Mouse (Mus musculus): ENCODE measurements around the gene Glyat. TPM values are rescaled to one million over a fixed set of nuclear protein-coding genes. Genes with fewer than 3 reads are reported as not detected.

The Glyat gene
- polyA plus RNA-seq (2021): 0.64 TPM

GRCm38 (mm10) chr19:12633176-12633575 is at the start of gene Glyat:
TSS of gene Glyat (plus strand) at chr19:12633308.
- CTCF ChIA-PET: no interaction called here
- ATAC-seq: no peak
- POLR2A ChIA-PET: interaction anchor here (0.5 kb wide), 1 partner anchor 834 kb away, joined by 3 read pairs; no protein-coding TSS in a partner anchor
- in situ Hi-C loops (cut with MboI; ENCODE audit: low pct_unique_long_range_greater_than_20kb): no loop called here
- peaks cover 3% of the 10 kb centered on the region for H3K27me3 ChIP-seq
- DNase-seq (ENCODE audit: low read depth, low spot score): peak; percentile 2
- TF ChIP-seq CTCF (IDR thresholded peaks at IDR 0.05): no peak

GRCm38 (mm10) chr19:12585310-12585709 is 47.8 kb upstream of the Glyat start:
- ChIA-PET POLR2A (no interaction called here), CTCF (no interaction called here)
- ATAC-seq (peak; percentile 17), DNase-seq (ENCODE audit: low read depth, low spot score) (no peak)
- in situ Hi-C loops (cut with MboI; ENCODE audit: low pct_unique_long_range_greater_than_20kb): loop anchor here (10.0 kb wide), 1 partner anchor 451 kb away; no protein-coding TSS in a partner anchor
- no peaks in the 10 kb centered on the region for H3K27me3 ChIP-seq
- TF ChIP-seq CTCF (IDR thresholded peaks at IDR 0.05): no peak

GRCm38 (mm10) chr19:12591908-12592307 is 41.2 kb upstream of the Glyat start:
- H3K27me3 ChIP-seq: peaks cover 7% of the 10 kb centered on the region
- TF ChIP-seq CTCF (IDR thresholded peaks at IDR 0.05): peak; percentile 84
- CTCF ChIA-PET: interaction anchor here (0.6 to 2.5 kb wide), 8 partner anchors 66 to 238 kb away, joined by 3 to 11 read pairs (median 3); no protein-coding TSS in a partner anchor
- DNase-seq (ENCODE audit: low read depth, low spot score) (no peak), ATAC-seq (peak; percentile 33)
- in situ Hi-C loops (cut with MboI; ENCODE audit: low pct_unique_long_range_greater_than_20kb): loop anchor here (5.0 kb wide), 3 partner anchors 75 to 210 kb away; no protein-coding TSS in a partner anchor
- POLR2A ChIA-PET: no interaction called here

- CTCF ChIA-PET: interaction anchor here (0.8 to 4.0 kb wide), 10 partner anchors 9 to 229 kb away, joined by 3 to 30 read pairs (median 4); partner anchors contain the start of genes Dtx4, Lpxn and Zfp91
- DNase-seq (ENCODE audit: low read depth, low spot score) (no peak), ATAC-seq (no peak)
- POLR2A ChIA-PET: interaction anchor here (0.9 to 2.9 kb wide), 7 partner anchors 54 to 225 kb away, joined by 3 to 32 read pairs (median 3); partner anchors contain the start of genes Lpxn and Zfp91
- no peak for TF ChIP-seq CTCF (IDR thresholded peaks at IDR 0.05)
- peaks cover 7% of the 10 kb centered on the region for H3K27me3 ChIP-seq
- in situ Hi-C loops (cut with MboI; ENCODE audit: low pct_unique_long_range_greater_than_20kb): no loop called here
These were observed 38.0 kb upstream of the Glyat start for GRCm38 (mm10) chr19:12595135-12595529.

- peaks cover 7% of the 10 kb centered on the region for H3K27me3 ChIP-seq
- in situ Hi-C loops (cut with MboI; ENCODE audit: low pct_unique_long_range_greater_than_20kb): no loop called here
- POLR2A ChIA-PET: interaction anchor here (0.9 to 2.9 kb wide), 9 partner anchors 55 to 225 kb away, joined by 3 to 32 read pairs (median 3); partner anchors contain the start of genes Lpxn and Zfp91
- peak; percentile 95 for ATAC-seq
- peak; percentile 90 for TF ChIP-seq CTCF (IDR thresholded peaks at IDR 0.05)
- CTCF ChIA-PET: interaction anchor here (0.8 to 4.0 kb wide), 16 partner anchors 9 to 228 kb away, joined by 3 to 30 read pairs (median 4); partner anchors contain the start of genes Dtx4, Lpxn and Zfp91
- DNase-seq (ENCODE audit: low read depth, low spot score): peak; percentile 60
These were observed 37.4 kb upstream of the Glyat start for GRCm38 (mm10) chr19:12595530-12596289.

- no peak for TF ChIP-seq CTCF (IDR thresholded peaks at IDR 0.05)
- CTCF ChIA-PET: interaction anchor here (0.8 to 4.0 kb wide), 17 partner anchors 10 to 228 kb away, joined by 3 to 30 read pairs (median 4); partner anchors contain the start of genes Cntf, Dtx4 and Keg1
- H3K27me3 ChIP-seq: peaks cover 7% of the 10 kb centered on the region
- peak; percentile 20 for ATAC-seq
- DNase-seq (ENCODE audit: low read depth, low spot score): no peak
- POLR2A ChIA-PET: interaction anchor here (0.9 to 2.9 kb wide), 8 partner anchors 55 to 221 kb away, joined by 3 to 32 read pairs (median 4); partner anchors contain the start of genes Lpxn and Zfp91
- in situ Hi-C loops (cut with MboI; ENCODE audit: low pct_unique_long_range_greater_than_20kb): no loop called here
These were observed 36.6 kb upstream of the Glyat start for GRCm38 (mm10) chr19:12596290-12597072.

GRCm38 (mm10) chr19:12597073-12597405 is 36.1 kb upstream of the Glyat start:
- ATAC-seq (peak; percentile 32), DNase-seq (ENCODE audit: low read depth, low spot score) (no peak)
- POLR2A ChIA-PET: interaction anchor here (1.1 to 2.9 kb wide), 3 partner anchors 163 to 199 kb away, joined by 4 to 32 read pairs (median 4); partner anchors contain the start of genes Lpxn and Zfp91

GRCm38 (mm10) chr19:12598674-12599073 is 34.4 kb upstream of the Glyat start:
- ChIA-PET POLR2A (interaction anchor here (1.0 kb wide), 1 partner anchor 197 kb away, joined by 3 read pairs; the partner anchor contains the start of genes Lpxn and Zfp91), CTCF (interaction anchor here (0.6 to 1.7 kb wide), 5 partner anchors 20 to 197 kb away, joined by 3 to 5 read pairs (median 3); partner anchors contain the start of genes Lpxn and Zfp91)
- no peaks in the 10 kb centered on the region for H3K27me3 ChIP-seq
- ATAC-seq (no peak), DNase-seq (ENCODE audit: low read depth, low spot score) (no peak)
- TF ChIP-seq CTCF (IDR thresholded peaks at IDR 0.05): no peak
- in situ Hi-C loops (cut with MboI; ENCODE audit: low pct_unique_long_range_greater_than_20kb): no loop called here

More at GRCm38 (mm10) chr19:12597073-12597405, 36.1 kb upstream of the Glyat start:
- no peak for TF ChIP-seq CTCF (IDR thresholded peaks at IDR 0.05)
- in situ Hi-C loops (cut with MboI; ENCODE audit: low pct_unique_long_range_greater_than_20kb): no loop called here
- CTCF ChIA-PET: interaction anchor here (0.8 to 4.0 kb wide), 8 partner anchors 16 to 201 kb away, joined by 3 to 30 read pairs (median 4); partner anchors contain the start of genes Cntf, Dtx4 and Keg1
- peaks cover 7% of the 10 kb centered on the region for H3K27me3 ChIP-seq

GRCm38 (mm10) chr19:12599674-12600073 is 33.4 kb upstream of the Glyat start, which contains the start of gene Gm4952:
TSS of gene Gm4952 (plus strand) at chr19:12599974.
- ChIA-PET POLR2A (no interaction called here), CTCF (interaction anchor here (0.9 to 1.7 kb wide), 5 partner anchors 19 to 206 kb away, joined by 3 to 5 read pairs (median 4); partner anchors contain the start of genes Lpxn and Zfp91)
- no peak for TF ChIP-seq CTCF (IDR thresholded peaks at IDR 0.05)
- ATAC-seq (no peak), DNase-seq (ENCODE audit: low read depth, low spot score) (no peak)
- in situ Hi-C loops (cut with MboI; ENCODE audit: low pct_unique_long_range_greater_than_20kb): no loop called here
- no peaks in the 10 kb centered on the region for H3K27me3 ChIP-seq

All from Patski (cell line).